Mouse (Mus musculus) c-Kit-positive CD71-negative TER-119-negative erythroid progenitor cells, embryonic 14.5 days (primary cell): ENCODE data around the gene Eid2.
"Not testable (repeated sequence)": the region's sequence is repeated elsewhere in the genome, so short reads cannot be mapped to it uniquely, and the experiment has no call there.

Source experiments
- DNase-seq: peaks from one replicate; pipeline ENCODE4 v3.0.0-alpha.2; 2013; ENCODE audit warnings: low read depth

The Eid2 gene

DNA sequence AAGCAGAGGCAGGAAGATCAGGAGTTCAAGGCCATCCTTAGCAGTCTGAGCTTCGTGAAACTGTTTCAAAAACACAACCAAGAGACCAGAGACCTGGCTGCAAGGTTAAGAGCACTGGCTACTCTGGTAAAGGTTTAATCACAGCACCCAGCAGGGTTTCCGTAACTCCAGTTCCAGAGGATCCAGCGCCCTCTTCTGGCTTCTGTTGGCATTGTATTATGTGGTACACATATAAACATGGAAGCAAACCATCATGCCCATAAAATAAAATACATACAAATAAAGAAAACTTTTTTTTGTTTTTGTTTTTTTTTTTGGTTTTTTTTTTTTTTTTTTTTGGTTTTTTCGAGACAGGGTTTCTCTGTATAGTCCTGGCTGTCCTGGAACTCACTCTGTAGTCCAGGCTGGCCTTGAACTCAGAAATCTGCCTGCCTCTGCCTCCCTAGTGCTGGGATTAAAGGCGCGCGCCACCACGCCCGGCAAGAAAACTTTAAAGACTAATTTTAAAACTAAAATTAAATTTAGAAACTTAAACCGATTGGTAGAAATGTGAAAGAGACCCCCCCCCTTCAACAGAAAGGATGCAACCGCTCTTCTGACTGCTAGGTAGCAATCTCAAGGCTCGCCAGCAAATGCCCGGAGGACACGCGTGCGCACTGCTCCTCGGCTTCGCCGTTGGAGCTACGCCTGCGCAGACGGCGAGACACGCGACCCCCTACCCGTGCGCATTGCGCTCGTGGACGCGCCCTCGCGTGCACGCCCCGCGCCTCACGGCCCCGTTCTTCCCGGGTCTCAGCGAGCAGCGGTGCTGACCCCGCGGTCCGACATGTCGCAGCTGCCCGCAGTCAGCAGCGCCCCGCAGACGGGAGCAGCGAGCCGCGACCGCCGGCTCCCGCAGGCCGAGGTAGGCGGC lies at the start of gene Eid2:
Gene Eid2 (plus strand): TSS at position 753 of the 913 bp plus-strand sequence.
- DNase-seq = peak; percentile 49

DNA sequence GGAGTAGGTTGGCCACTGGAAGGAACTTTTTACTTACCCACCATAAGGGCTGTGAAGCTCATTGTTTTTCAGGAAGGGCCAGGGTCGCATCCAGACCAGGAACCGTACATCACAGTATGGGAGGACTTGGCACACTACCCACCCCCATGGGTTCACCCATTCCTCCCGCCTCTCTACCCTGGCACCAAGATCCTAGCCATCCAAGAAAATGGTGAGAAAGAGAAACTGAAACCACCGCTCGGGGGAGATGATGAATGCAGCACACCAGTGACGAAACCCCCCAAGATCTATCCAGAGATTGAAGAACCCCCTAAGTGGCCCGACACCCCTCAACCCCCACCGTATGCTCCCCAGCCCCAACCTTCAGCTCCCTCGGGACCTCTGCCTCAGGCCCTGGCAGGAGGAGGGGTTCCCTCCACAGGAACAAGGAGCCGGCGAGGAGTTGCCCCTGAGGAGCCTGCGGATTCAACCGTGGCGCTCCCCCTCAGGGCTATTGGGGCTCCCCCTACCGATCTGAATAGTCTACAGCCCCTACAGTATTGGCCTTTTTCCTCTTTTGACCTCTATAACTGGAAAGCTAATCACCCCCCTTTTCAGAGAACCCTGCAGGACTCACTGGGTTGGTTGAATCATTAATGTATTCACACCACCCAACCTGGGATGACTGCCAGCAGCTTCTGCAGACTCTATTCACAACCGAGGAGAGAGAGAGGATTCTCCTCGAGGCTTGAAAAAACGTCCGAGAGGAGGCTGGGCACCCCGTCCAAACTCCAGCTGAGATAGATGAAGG lies 48.5 kb upstream of the Eid2 start:
- not testable (repeated sequence) for DNase-seq

DNA sequence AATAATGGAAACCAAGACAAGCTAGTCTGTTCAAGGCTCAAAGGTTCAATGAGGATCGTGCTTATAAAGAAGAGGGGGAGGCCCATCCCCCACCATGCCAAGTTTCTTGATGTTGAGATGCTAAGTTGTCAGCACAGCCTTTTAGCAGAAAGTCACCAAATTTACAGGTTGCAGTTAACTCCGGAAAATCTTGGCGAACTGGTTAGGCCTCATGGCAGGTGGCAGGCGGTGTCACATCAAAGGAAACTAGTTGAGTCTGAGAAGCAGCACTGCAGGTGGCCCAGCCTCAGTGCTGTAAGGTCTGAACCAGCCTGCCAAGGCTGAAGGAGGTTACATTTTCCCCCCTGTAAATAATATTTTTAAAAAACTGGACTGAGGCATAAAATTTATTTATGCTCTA lies 40.8 kb upstream of the Eid2 start:
- DNase-seq = not testable (repeated sequence)

DNA sequence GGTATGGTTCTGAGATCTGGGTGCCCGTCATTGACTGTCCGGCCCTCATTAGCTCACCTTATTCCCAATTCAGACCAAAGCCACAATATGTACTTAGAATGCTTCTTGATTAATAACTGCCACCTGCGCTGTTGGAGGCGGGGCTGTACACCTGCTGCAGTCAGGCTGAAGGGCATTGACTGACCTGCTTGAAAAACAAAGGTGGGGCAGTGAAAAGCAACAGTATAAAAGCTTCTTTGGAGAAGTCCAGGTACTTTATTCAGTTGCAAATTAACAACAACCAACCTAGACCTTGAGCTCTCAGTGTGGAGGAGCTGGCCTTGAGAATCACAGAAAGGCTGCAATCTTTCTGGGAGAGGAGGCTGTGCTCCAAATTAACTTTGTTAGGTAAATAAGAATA lies 40.3 kb upstream of the Eid2 start:
- not testable (repeated sequence) for DNase-seq

DNA sequence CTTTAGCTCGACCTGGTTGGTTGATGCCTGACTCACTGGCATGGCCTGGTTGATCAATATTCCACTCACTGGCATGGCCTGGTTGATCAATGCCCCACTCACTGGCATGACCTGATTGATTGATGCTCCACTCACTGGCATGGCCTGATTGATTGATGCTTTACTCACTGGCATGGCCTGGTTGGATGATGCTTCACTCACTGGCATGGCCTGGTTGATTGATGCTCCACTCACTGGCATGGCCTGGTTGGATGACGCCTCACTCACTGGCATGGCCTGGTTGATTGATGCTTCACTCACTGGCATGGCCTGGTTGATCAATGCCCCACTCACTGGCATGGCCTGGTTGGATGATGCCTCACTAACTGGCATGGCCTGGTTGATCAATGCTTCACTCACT lies 23.7 kb upstream of the Eid2 start:
- DNase-seq = not testable (repeated sequence)

DNA sequence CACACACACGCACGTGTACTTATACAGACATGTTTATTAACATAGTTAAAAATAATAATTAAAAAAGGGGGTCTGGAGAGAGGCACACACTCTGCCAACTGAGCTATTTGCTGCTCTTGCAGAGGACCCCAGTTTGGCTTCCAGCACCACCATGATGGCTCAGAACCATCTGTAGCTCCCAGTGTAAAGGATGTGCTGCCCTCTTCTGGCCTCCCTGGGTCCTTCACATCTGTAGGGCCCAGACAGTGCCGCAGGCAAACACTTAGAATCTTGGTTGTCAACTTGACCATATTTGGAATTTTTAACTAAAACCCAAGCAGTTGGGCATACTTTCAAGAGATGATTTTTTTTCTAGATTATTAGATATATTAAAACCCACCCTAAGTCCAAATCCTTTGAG lies 18.7 kb upstream of the Eid2 start:
- DNase-seq = no peak

DNA sequence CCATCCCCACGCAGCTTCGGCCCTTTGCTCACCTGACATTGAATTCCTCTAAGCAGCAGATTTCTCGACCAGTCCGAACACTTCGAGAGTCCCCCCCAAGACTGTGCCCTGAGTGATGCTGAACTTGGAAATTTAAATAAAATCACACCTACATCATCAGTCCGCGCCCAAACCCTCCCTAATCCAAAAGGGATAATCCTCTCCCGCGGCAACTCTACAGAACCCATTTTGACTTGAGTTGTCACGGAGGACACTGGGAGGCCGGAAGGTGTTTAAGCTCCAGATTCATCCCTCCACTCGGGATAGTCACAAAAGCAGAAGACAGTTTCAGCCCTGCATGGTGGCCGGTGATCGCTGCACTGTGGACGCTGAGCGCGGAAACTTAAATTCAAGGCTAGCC lies 15.7 kb upstream of the Eid2 start:
- DNase-seq = no peak

DNA sequence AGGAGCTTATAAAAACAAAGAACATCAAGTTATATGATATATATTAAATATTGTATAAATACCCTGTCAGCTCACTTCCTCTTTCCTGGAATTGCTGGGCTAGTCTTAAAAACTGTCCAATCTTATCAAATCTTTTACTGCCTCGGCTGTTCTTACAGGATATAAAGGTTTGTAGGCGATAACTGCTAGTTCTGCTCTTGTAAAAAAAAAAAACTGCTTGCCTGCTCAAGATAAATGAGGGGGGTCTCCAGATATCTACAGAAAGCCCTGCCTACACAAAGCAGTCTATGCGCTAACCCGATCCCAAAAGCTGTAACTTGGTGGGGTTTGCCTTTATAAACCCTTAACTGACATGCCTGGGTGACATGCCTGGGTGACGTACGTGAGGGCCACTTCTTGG lies 13.1 kb upstream of the Eid2 start:
- DNase-seq = no peak

DNA sequence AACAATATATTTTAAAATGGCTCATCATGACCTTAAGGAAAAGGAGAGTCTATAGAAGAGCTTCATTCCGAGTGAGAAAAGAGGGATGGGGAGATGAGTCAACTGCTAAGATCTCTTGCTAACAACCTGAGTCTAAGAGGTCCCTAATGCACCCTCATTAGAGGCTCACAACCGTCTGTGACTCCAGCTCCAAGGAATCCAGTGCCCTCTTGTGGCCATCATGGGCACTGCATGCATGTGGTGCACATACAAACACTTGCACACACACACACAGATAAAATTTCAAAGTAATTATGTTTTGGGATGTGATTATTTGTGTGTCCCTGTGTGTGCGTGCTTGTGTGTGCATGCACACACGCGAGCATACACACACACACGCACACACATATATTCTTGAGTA lies 12.2 kb upstream of the Eid2 start:
- DNase-seq = no peak

DNA sequence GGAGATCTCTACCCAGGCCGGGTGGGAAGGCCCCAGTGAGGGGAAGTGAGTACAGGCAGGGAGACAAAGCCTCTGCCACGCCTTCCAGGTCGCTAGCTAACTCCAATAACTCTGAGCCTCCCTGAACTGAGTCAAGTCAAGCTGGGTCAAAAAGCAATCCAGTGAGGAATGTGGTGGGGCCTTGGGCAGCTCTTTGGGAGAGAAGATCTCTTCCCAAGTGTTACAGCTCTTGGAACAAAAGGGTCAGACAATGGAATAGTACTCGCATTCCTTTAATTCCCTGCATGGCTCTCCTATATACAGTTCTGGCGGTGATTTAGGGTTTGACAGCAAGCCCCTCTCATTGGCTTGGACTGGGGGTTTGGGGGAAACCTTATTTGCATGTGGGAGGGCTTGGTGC lies 4.8 kb upstream of the Eid2 start:
- no peak for DNase-seq

DNA sequence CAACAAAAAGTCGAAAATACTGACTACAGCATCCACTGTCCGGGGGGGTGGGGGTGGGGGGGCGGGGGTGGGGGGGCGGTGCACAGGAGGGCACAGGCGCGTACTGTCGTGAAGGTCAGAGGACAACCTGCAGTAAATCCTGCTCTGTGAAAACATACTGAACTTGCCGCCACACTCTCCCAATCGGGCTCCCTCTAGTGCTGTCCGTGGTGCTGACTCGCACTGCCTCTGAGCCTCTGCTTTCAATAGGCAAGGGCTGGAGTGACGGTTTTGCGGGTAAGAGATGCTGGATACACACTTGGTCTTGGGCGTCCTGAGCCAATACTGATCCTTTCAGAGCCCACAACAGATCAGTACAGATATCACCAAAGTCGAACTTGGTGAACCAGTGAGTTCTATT lies 3.9 kb upstream of the Eid2 start:
- DNase-seq = peak; percentile 76

DNA sequence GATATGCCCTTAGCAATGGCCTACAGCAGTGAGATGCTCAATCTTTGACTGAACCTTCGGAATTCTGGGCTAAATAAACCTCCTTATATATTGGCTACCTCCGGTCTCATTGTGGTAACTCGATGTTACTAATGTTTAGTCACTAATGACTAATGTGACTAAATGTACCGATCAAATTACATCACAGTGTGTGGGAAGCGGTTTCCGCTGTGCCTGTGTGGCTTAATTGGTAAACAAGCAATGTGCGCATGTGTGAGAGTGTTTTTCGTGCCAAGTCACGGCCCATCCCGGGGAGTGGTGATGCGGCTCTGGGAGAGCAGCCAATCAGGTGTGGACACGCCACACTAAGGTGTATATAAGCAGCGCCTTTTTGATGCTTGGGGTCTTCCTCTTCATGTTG lies 2.3 kb upstream of the Eid2 start:
- DNase-seq = no peak

DNA sequence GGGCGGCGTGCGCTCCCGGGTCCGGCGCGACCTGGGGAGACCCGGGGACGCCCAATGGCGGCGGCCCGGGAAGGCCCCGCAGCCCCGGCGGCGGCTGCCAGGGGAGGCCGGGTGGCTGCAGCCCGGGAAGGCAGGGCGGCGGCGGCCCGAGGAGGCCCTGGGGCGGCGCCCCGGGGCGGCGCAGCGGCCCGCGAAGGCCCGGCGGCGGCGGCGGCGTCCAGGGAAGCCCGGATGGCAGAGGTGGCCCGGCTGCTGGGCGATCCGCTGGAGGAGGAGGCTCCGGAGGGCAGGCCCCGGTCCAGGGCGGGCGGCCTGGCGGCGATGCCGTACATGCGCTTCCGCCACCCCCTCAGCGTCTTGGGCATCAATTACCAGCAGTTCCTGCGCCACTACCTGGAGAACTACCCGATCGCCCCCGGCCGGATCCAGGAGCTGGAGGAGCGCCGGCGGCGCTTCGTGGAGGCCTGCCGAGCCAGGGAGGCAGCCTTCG lies 406 bp downstream of the Eid2 start:
- no peak for DNase-seq

DNA sequence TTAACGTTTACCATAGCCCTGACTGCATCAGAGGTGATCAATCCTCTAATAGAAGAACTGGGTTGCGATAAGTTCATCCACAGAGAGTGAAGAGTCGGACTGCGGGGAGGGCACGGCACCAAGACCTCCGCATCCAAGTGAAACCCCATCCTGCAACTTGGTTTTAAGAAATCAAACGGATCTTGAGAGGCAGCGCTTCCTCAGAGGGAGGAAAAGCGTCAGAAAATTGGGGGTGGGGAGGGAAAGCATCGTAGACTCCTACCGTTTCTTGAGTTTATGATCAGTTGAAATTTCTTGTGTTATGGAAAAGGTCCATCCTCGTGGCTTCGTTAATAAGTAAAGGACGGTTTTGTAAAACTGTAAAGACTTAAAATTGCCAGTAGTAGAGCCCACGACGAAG lies 895 bp downstream of the Eid2 start:
- no peak for DNase-seq

DNA sequence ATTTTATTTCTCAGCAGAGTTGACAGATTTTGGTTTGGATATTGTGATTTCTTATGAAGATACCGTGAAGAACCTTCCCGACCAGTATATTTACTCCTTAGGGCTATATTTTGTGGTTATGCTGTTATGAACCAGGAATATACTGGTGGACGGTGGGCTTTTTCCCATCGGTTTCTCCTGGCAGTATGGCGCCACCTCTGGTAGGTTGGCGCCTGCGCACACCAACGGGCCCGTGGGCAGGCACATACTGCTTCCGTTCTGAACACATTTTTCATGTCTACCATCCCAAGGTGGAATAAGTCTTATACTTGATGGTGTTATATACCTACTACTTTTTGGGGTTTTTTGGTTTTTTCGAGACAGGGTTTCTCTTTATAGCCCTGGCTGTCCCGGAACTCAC lies 1.7 kb downstream of the Eid2 start:
- no peak for DNase-seq

DNA sequence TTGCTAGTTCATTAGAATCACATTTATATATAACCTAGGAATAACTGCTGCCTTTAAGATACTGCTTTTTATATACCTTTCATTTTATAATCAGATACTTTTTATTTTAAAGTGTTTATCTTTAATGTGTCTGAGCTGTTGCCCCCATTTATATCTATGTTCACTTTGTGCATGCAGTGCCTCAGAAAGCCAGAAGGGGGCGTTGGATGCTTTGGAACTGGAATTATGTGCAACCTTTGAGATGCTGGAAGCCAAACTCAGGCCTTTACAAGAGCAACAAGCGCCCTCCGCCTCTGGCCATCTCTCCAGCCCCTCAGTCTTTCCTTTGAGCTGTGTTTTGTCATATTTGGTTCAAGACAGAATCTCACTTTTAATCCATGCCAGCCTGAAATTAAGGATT lies 4.1 kb downstream of the Eid2 start:
- DNase-seq = no peak

DNA sequence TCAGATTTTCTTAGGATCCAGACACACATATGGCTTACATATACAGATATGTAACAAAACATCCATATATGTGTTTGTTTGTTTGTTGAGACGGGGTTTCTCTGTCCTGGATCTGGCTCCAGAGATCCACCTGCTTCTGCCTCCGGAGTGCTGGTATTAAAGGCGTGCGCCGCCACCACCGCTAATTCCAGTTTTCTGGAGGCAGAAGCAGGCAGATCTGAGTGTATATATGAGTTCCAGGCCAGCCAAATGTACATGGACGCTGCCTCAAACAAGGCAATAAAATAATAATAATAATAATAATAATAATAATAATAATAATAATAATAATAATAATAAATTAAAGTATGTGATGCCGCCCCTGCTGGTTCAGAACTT lies 9.5 kb downstream of the Eid2 start:
- no peak for DNase-seq

DNA sequence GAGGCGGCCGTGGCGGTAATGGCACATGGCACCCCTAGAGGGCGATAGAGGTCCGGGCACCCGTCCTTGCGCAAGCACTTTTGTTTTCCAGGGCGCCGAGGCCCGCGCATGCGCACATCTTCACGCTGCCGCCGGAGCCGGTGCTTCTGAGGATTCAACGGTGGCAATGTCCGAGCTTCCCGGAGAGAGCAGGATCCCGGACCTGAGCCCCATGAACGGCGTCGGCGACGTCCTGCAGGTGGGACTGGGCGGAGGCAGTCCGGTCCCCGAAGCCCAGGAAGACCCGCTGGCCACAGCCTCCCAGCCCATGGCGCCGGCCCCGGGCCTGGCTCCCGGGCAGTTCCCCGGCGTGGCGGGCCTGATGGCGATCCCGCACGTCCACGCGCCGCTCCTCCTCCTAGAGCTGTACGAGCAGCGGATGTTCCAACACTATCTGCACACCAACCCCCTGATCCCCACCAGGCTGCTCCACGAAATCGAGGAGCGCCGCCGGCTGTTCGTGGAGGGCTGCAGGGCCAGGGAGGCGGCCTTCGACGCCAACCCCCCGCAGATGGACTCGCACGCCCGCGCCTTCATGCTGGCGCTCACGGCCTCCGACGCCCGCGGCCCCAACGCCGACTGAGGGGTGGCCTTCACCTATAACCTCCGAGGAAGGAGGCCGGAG lies 10.1 kb downstream of the Eid2 start, which contains the start of gene Eid2b:
Gene Eid2b (plus strand): TSS at position 125 of the 664 bp plus-strand sequence.
- DNase-seq = peak; percentile 86

DNA sequence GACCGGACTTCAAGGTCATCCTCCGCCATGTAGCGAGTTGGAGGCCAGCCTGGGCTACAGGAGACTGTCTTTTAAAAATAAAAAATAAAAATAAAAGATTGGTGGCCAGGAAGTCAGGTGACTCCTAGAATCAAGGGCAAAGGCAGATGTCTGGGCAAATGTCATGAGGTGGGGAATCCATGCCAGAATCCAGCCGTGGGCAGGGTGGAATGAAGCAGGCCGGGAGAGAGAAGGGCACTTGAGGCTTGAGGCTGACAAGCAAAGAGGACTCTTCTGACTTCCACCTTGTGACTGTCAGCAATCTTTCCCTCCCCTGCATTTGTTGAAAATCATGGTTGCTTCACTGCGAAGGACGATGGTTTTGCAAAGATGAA lies 10.6 kb downstream of the Eid2 start:
- DNase-seq = no peak

DNA sequence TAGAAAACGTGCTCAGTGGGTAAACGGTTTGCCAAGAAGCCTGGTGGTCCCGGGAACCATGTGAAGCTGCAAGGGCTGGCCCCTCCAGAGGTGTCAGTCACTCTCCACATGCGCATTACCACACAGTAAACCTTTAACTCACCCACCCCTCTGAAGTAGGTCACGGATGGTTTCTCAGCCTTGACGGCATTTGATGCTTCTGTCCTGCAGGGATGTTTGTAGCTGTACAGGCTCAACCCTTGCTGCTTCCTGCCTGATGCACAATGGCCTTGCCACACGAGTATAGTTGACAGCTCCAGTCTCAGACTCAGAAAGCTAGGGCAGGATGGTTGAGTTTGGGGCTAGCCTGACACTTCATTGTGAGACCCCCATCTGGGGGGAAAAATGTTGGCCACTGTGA lies 12.9 kb downstream of the Eid2 start:
- no peak for DNase-seq

DNA sequence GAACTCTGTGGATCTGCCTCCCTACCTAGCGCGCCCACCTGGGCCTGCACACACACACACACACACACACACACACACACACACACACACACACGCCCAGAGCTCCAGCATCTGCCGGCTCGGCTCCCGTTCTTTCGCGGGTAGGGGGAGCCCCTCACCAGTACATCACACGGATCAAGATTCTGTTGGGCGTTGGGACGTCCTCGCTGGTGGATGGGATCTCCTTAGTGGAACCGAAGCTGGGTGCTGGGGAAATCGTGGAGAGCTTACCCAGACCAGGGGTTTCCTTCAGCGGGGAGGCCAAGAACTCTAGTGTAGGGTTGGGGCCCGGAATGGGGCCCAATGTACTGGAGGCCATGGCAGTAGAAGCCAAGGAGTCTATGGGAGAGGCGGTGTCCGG lies 22.5 kb downstream of the Eid2 start:
- no peak for DNase-seq
